Mouse (Mus musculus) natural killer cell, adult 2 months (primary cell): ENCODE results near the gene Pnma1.

ENCODE experiments used
- DNase-seq, 2 experiments: peaks; one replicate each; pipeline ENCODE4 v3.0.0; 2022; ENCODE audit warnings: low spot score in 2 of 2

Pnma1 gene

GRCm38 (mm10) chr12:84154786-84155522 lies 6.7 kb upstream of the Pnma1 start:
- no peak for DNase-seq

- no peak for DNase-seq
Measured at GRCm38 (mm10) chr12:84153414-84153813, 5.1 kb upstream of the Pnma1 start.

GRCm38 (mm10) chr12:84152352-84153190 lies 4.3 kb upstream of the Pnma1 start:
- no peak for DNase-seq

GRCm38 (mm10) chr12:84151911-84152310 lies 3.6 kb upstream of the Pnma1 start:
- no peak for DNase-seq

- no peak for DNase-seq
Measured at GRCm38 (mm10) chr12:84150976-84151375, 2.7 kb upstream of the Pnma1 start.

GRCm38 (mm10) chr12:84149971-84150370 lies 1.7 kb upstream of the Pnma1 start:
- no peak for DNase-seq

GRCm38 (mm10) chr12:84148622-84149012 lies 328 bp upstream of the Pnma1 start:
- DNase-seq, result no peak

GRCm38 (mm10) chr12:84142281-84143050 lies 5.8 kb downstream of the Pnma1 start:
- DNase-seq, result no peak

GRCm38 (mm10) chr12:84141271-84141670 lies 7.0 kb downstream of the Pnma1 start:
- no peak for DNase-seq

GRCm38 (mm10) chr12:84140135-84140534 lies 8.2 kb downstream of the Pnma1 start:
- DNase-seq, result no peak

GRCm38 (mm10) chr12:84137131-84137530 lies 11.2 kb downstream of the Pnma1 start:
- no peak for DNase-seq

GRCm38 (mm10) chr12:84132265-84132664 lies 16.0 kb downstream of the Pnma1 start:
- no peak for DNase-seq

GRCm38 (mm10) chr12:84129931-84130330 lies 18.4 kb downstream of the Pnma1 start:
- DNase-seq, result no peak

- DNase-seq, result no peak
Measured at GRCm38 (mm10) chr12:84128576-84128975, 19.7 kb downstream of the Pnma1 start.

GRCm38 (mm10) chr12:84126899-84127298 lies 21.4 kb downstream of the Pnma1 start:
- DNase-seq, result no peak

- DNase-seq, result no peak
Measured at GRCm38 (mm10) chr12:84125892-84126291, 22.4 kb downstream of the Pnma1 start.

- DNase-seq, result no peak
Measured at GRCm38 (mm10) chr12:84119584-84119983, 28.7 kb downstream of the Pnma1 start.

GRCm38 (mm10) chr12:84114153-84114994 lies 33.9 kb downstream of the Pnma1 start, which contains the start of gene Dnal1:
Gene Dnal1, plus strand, starts transcription at chr12:84114366.
- DNase-seq, result peak; percentile 61 to 70

- DNase-seq, result no peak
Measured at GRCm38 (mm10) chr12:84113676-84114075, 34.6 kb downstream of the Pnma1 start.

GRCm38 (mm10) chr12:84110814-84111213 lies 37.5 kb downstream of the Pnma1 start:
- DNase-seq, result no peak

- no peak for DNase-seq
Measured at GRCm38 (mm10) chr12:84109924-84110323, 38.4 kb downstream of the Pnma1 start.
